Mouse (Mus musculus) left cerebral cortex, postnatal 25 days (tissue): Measurements from ENCODE around the gene Gpr87. TPM values are rescaled to one million over a fixed set of nuclear protein-coding genes. Genes with fewer than 3 reads are reported as not detected.
A peak's percentile ranks its signal among the peaks of the same experiment; 100 is the strongest.

Experiments
- DNase-seq, 2 experiments: peaks; one replicate each; pipeline ENCODE4 v3.0.0; 2022; ENCODE audit warnings: low spot score in 2 of 2, mixed read lengths in 1 of 2
- intact Hi-C: fragments of 180-260 bp; cut with DNase I; formaldehyde crosslinking; loops from one replicate; pipeline ENCODE4 v1.15.1; 2025
- total RNA-seq, 2 experiments: library from RNA; stranded (reverse); gene quantifications; 2 replicates each; pipeline ENCODE4 v1.2.3; 2021

Gene Gpr87
- total RNA-seq, result not detected

DNA sequence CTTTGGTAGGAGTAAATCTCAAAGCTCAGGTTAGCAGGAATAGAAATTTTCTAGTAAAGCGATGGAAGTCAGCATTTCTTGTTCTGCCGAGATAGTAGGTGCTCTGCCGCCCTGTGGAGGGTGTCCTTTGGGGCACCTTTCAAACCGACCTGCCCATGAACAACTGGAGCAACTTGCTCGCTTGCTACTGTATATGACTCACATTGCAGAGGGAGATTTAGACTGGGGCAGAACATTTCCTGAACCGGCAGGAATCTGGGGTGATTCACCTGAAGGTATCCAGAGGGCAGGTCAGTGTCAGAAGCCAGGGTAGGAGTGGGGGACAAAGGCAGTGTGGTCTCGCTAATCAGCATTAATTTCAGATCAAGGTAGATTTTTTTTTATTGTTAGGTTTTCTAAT is at the start of gene Gpr87:
Gene Gpr87 (minus strand): TSS at position 167 of the 400 bp plus-strand sequence.
- intact Hi-C loops, result no loop called here
- no peak for DNase-seq

DNA sequence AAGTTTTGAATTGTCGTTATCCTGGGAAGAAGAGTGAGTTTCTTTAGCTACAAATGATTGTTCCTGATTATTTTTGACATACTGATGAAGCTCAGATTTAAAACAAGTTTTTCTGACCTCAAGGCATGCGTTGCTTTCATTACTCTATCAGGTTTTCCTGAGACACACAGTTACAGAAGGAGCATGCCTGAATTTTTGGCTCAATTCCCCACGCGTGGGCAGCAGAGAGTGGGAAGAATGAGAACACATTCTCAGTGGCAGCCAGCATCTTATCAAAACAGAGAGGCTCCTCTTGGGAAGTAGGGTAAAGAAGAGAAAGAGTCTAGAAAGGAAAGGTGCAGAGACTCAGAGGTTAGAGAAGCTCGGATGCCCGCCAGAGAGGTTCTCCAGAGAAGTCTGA is 48.5 kb upstream of the Gpr87 start:
- intact Hi-C loops, result no loop called here
- peak; percentile 77 to 90 for DNase-seq

DNA sequence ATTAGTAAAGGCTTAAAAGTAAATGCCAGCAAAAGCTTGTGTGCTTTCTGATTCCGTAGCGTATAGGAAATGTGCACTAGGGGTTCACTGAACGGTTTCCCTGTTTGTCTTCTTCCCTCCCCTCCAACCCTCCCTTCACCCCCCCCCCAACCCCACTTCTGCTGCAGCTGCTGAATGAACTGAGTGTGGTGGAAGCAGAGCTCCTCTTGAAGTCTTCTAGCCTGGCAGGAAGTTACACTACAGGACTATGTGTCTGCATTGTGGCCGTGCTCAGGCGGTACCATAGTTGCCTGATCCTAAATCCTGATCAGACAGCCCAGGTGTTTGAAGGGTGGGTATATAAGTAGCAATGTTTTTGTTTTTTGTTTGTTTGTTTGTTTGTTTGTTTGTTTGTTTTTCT is 40.0 kb upstream of the Gpr87 start:
- intact Hi-C loops, result no loop called here
- DNase-seq, result no peak

DNA sequence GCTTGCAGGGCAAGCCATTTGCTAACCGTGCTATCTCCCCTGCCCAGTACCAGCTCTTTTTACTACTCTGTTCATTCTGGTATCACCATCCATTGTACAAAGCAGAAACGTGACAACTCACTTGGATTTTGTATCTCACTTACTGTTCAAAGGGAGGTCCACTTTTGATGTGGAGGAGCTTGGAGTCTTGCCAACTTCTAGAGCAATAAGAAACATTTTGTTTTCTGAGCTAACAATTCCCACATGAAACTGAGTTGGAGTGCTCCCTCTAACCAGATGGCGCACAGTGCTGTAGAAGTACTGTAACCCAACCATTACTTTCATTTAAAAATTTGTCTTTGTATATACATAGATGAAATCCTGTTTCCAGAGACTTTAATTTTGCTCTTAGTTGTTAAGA is 36.0 kb upstream of the Gpr87 start:
- DNase-seq, result peak in 1 of 2 experiments; percentile 67
- intact Hi-C loops, result no loop called here

DNA sequence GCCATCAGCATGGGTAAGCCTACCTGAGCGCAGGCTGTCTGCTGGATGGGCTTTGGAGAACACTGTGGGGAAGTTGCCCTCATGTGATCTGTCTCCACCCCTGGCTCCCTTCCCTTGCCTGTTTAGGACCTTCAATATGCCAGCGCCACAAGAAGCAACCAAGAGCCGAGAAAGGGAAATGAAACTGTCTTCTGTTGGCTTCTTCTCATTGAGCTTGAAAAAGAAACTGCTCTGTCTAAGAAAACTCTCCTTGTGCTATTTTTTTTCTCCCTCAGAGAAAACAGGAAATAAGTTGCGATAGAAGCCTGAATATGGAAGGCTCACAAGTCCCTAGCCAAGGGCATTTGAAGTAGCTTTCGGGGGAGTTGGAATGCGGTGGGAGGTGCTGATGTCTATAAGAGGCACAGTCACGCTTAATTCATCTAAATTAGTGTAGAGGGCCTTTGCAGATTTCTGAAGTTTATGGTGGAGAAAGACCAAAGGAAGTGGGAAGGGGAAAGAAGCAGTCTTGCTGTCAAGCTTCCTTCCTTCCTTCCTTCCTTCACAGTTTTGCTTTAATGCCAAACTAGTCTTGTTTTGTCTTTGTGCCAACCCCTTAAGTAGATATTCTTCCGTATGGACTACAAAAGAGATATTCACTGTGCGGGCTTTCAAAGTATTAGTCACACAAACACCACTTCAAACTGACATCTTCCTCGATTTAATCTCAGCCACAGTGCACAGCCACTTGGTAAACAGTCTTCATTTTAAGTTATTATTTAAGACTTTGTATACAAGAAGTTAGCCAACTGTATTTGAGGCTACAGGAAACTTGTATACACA is 34.0 kb upstream of the Gpr87 start:
- DNase-seq, result peak in 1 of 2 experiments; percentile 70
- intact Hi-C loops, result loop anchor here (5.0 kb wide), 1 partner anchor 33 kb away; the partner anchor contains the start of gene P2ry12

DNA sequence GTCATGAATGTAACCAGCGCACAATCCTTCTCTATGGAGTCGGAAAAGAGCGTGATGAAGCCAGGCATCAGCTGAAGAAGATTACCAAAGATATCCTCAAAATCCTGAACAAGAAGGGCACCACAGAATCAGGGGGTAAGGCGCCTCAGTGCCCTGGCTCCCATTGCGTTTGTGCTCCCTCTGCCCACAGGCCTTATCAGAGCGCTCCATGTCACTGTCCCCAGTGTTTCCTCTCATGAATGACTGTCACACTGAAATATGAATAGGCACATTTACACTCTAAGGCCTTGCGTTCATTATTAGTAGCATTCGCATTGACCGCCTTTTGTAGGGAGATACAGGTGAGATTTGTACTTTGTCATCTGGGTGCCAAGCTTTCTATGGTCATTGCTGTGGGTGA is 32.8 kb upstream of the Gpr87 start:
- intact Hi-C loops, result loop anchor here (5.0 kb wide), 1 partner anchor 35 kb away; the partner anchor contains the start of gene P2ry12
- no peak for DNase-seq

DNA sequence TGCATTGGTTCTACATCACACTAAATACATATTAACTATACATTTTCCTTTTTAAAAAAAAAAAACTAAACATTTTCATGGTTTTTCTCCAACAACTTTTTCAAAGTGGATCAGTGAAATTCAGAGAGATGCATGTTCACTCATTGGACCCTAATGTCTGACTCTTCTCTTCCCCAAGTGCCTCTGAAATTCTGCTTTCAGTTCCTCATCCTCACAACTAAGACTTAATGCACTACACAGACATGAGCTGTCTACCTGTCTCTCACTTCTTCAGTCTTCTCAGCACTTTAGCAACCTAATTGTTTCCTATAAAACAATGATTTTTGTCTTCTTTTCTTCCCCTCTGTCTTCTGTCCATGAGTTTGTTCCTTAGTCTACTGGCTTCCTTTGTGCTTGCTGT is 30.5 kb upstream of the Gpr87 start:
- DNase-seq, result no peak
- intact Hi-C loops, result loop anchor here (5.0 kb wide), 1 partner anchor 37 kb away; the partner anchor contains the start of gene P2ry12

DNA sequence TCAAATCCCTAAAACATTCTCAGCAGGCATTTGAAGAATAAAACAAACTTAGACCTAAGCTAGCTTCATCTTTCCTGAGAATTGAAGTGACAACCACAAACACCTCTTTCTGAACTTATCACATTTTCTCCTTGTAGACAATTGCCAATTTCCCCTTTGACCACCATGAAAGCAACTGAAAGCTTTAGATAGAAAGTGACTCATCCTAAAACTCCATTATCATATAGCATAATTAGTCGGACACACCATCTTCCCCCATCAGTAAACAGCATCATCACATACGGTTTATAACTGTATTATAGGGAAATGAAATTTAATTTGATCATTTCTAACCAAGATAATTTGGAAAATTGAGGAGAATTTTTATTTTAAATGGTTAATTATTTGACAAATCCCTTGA is 27.4 kb upstream of the Gpr87 start:
- intact Hi-C loops, result no loop called here

DNA sequence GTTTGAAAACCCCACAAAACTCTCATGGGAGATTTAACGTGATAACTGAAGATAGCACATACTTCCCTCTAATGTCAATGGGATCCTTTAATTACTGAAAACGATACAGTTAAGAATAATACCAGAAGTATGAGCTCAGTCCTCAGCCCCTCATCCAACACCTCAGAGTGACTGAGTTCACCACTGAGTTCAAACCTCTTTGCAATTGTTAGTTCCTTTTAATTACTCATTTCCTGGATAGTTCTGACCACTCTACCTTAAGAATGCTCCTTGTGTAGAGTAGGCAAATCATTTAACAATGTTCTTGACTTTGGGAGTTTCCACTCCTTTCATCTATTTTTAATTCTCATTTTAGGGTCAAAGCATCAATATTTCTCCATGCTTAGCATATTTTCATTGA is 24.4 kb upstream of the Gpr87 start:
- intact Hi-C loops, result no loop called here
- no peak for DNase-seq

More for the DNA sequence above, 27.4 kb upstream of the Gpr87 start:
- DNase-seq, result no peak

DNA sequence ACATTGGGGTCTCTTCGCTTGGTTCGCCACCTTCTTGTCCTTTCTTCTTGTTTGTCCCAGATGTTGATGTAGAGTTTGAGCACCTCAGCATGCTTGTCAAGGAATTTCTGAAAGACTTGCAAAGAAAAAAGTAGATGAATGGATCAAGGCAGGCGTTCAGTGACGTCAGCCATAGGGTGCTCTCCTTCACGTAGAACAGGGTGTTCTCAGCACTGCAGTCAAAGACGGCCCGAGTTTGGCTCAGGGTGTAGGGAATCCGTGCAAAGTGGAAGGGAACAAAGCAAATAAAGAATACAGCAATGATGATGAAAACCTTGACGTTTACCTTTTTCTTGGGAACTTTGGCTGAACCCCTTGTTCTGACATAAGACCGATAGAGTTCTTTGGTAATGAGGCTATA is 22.3 kb upstream of the Gpr87 start:
- intact Hi-C loops, result no loop called here
- no peak for DNase-seq

DNA sequence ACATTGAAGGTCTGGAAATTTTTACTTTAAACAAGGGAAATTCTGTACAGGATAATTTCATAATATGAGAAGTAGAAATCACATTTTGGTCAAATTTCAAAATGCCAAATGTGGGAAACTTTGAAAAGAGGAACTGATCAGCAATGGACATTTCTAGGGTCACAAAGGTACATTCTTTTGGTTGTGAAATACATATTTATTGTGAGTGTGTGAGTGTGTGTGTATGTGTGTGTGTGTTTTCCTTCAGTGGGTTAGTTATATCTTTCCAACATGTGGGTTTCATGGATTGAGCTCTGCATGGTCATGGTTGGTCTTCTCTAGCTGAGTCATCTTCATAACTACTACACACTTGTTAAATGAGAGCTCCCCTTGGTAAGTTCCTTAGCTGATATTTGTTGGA is 17.5 kb upstream of the Gpr87 start:
- no peak for DNase-seq
- intact Hi-C loops, result loop anchor here (5.0 kb wide), 1 partner anchor 50 kb away; the partner anchor contains the start of gene P2ry12

DNA sequence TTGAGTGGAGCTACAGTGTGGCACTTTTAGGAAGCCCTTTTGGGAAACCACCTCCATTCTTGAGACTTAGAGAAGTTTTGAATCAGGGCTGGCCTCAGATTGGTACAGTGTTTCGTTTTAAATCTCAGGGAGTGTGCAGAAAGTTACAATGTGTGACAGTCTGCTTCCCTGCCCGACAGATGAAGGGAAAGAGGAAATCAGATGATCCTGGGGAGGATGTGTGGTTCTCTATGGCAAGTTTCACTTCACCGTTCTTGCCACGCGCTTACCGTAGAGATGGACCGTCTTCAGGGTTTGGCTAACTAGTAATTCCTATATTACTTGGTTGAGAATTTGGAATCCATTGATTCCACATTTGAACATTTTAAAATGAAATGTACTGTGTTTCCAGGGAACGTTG is 16.9 kb upstream of the Gpr87 start:
- intact Hi-C loops, result loop anchor here (5.0 kb wide), 1 partner anchor 51 kb away; the partner anchor contains the start of gene P2ry12

DNA sequence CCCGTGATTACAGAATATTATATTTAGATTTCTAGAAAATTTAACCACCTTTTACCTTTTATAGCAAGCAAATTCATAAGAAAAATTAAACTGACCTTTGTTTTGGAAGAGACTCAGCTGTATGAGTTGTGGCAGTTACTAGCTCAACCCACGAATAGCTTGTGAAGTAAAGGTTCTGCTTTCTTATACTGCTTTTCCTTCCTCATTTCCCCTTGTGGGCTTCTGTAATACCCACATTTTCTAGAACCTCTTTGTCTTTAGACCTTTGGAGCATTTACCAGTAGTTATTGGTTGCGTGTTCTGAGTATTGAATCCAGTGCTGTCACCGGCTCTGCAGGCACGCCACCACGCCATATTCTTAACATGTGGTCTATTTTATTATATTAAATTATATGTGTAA is 15.8 kb upstream of the Gpr87 start, which contains the start of gene P2ry13:
Gene P2ry13 (minus strand): TSS at position 156 of the 400 bp plus-strand sequence.
- no peak for DNase-seq
- intact Hi-C loops, result loop anchor here (5.0 kb wide), 1 partner anchor 52 kb away; the partner anchor contains the start of gene P2ry12

More for the DNA sequence above, 16.9 kb upstream of the Gpr87 start:
- DNase-seq, result peak in 1 of 2 experiments; percentile 37

DNA sequence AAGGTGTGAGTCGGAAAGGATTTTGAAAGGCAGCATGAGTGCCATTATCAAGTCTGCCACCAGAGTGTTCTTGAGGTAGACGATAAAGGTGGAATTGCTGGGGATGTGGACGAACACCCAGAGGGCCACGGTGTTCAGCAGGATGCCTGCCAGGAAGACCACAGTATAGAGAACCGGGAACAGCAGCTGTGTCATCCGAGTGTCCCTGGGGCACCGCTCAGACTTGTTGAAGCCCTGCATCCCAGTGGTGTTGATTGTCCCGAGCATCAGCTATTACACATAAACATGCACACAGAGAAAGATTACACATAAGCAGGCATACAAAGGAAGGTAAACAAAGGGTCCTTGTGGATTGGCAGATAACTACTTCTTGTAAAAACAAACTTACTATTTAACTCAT is 15.2 kb upstream of the Gpr87 start:
- intact Hi-C loops, result loop anchor here (5.0 kb wide), 1 partner anchor 52 kb away; the partner anchor contains the start of gene P2ry12

DNA sequence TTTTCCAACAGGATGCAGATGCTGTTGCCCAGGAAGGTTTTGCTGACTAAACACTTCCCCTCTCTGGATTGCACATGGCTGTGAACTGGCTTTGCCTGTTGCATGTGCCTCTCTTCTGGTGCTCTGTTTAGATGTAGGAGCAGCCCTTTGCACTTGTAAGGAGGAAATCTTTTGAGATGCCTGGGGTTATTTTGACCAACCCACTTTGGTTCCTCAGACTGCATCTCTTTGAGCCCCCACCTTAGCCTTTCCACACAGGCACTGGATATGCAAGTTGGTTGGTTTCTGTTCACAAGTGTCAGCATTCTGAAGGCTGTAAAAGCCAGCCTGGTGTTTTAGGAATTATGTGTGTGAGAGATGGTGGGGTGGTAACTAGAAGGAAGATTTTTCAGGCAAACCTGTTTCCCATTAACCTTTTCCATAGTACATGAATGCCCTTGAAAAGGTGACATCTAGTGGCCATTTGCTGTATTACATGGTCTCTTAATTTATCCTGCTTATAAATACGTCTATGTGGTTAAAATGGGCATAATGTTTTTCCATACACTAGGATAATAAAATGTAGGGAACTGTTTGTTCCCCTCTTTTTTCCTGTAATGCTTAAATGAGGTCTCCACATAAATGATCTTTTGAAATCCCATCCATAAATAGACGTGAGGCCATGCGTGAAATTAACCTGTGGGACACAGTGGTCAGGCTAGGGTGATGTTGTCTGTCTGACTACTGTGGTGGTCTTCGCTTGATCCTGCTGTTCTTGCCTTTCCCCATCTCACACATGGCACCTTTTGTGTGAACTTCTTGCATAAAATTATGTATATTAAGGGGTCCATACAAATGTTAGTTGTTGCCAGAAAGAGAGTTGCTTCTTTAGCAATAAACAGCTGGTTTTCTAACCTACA is 14.0 kb upstream of the Gpr87 start:
- DNase-seq, result peak; percentile 62 to 82

More for the DNA sequence above, 15.2 kb upstream of the Gpr87 start:
- no peak for DNase-seq

DNA sequence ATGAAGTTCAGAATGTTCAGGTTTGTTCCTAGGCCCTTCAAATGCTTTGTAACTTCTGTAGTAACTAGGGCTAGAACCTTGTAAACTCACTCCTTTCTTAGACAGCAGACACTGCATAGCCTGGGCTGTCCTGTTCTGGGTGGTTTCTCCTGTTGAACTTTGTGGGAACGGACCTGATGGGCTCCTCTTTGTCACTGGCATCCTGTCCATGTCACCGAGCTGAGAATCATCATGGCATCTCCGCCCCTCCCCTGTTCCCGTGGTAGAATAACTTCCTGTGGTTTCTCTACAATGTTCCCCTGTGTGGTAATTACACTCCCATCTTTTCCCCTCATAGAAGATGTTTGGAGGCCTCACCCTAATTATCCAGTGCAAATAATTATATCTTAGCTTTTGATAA is 11.0 kb upstream of the Gpr87 start:
- DNase-seq, result no peak
- intact Hi-C loops, result no loop called here

More for the DNA sequence above, 14.0 kb upstream of the Gpr87 start:
- intact Hi-C loops, result loop anchor here (1.0 to 2.0 kb wide), 2 partner anchors 34 to 88 kb away; no protein-coding TSS in a partner anchor

DNA sequence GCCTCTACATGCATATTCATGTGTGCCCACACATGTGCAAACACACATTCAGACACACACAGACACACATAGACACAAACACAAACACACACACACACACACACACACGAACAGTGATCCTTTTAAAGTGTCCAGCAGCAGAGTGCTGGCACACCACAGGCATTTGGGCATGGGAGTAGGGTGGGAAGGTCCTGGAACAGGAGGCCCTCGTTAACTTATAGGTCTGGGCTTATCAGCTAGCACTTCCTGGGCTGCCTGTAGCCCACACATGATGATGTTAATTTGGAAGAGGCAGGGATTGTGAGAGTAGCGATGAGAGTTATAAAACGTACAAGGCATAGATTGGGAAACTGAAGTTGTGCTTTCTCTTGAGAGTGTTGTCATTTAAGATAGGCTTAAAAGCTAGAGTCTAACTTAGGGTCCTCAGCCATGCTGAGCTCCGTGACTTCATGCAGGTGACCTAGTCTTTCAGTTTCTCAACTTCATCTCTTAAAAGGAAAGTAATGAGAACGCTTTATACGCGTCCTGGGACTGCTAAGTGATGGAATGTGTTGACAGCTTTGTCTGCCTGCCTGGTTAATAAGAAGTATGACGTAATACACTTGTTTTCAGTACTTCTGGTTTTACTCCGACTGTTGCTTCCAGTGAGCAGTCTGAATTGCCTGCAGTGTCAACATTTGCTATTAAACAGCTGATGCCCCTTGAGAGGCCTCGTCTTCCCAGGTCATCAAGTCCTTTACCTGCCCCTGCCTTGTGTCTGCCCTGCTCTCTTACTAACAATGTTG is 10.0 kb upstream of the Gpr87 start:
- intact Hi-C loops, result no loop called here
- DNase-seq, result no peak

DNA sequence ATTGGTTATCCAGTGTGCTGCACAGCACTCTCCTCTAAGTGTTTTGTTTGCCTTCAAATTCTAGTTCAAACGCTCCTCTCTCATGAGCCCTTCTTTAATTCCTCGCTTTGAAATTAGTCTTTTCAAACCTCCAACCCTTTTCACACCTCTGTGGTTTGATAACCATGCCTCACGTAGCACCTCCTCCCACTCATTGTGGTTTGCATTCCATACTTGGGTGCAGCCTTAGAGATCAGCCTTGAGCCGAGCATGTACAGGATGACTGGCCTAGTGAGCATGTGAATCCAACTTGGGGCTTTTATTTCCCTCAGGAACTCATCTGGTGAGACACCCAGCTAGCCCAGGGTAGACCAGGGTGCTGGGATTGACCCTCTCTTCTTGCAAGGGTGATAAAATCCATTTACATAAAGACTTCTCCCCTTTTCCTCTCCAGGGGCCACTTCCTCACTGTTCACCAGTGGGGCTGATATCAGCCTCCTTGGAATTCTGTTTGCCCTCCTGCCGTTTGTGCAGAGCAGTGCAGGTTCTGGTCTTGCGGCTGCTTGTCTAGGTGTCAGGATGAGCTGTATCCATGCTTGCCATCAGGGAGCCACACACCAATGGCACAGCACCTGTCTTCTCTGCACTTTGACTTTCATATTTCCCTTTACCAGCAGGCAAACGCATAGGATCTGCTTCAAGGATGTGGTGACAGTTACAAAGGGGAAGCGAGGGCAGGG is 9.1 kb upstream of the Gpr87 start:
- DNase-seq, result peak in 1 of 2 experiments; percentile 32
- intact Hi-C loops, result no loop called here
